Mouse (Mus musculus) liver, postnatal 0 days (tissue): ENCODE measurements around the gene Myh15. TPM values are rescaled to one million over a fixed set of nuclear protein-coding genes. Genes with fewer than 3 reads are reported as not detected.

ENCODE experiments used
- ATAC-seq: fragments of 200-750 bp; cut with Nextera tagmentation; 2 replicates; pipeline ENCODE4 v1.8.0; 2017; ENCODE audit warnings: mild to moderate bottlenecking, moderate library complexity
- DNase-seq: peaks from one replicate; pipeline ENCODE4 v3.0.0-alpha.2; 2016
- H3K27ac ChIP-seq: fragments of 300-500 bp; sonication (generic); 2 replicates; pipeline ENCODE4 v1.5.1; 2014; ENCODE audit warnings: antibody characterized with exemption, moderate library complexity, mild to moderate bottlenecking, low read depth
- H3K27me3 ChIP-seq: fragments of 300-500 bp; sonication (generic); 2 replicates; pipeline ENCODE4 v1.6.1; 2014; ENCODE audit warnings: low read length, control low read depth, mixed read lengths; ENCODE audit not compliant: insufficient read depth
- H3K36me3 ChIP-seq: fragments of 300-500 bp; sonication (generic); replicated peaks from 2 replicates; pipeline ENCODE4 v1.6.1; 2014; ENCODE audit warnings: mild to moderate bottlenecking, control low read depth, low read length, moderate library complexity, mixed read lengths; ENCODE audit not compliant: insufficient read depth
- H3K4me1 ChIP-seq: fragments of 300-500 bp; sonication (generic); 2 replicates; pipeline ENCODE4 v1.6.1; 2014; ENCODE audit warnings: antibody characterized with exemption, mild to moderate bottlenecking, control low read depth; ENCODE audit not compliant: insufficient read depth
- H3K4me2 ChIP-seq: fragments of 300-500 bp; sonication (generic); 2 replicates; pipeline ENCODE4 v1.6.1; 2014; ENCODE audit warnings: low read depth, mild to moderate bottlenecking, low read length, moderate library complexity, mixed read lengths
- H3K4me3 ChIP-seq: fragments of 300-500 bp; sonication (generic); 2 replicates; pipeline ENCODE4 v1.5.1; 2014; ENCODE audit warnings: low read depth, low read length
- H3K9ac ChIP-seq: fragments of 300-500 bp; sonication (generic); replicated peaks from 2 replicates; pipeline ENCODE4 v1.6.1; 2014; ENCODE audit warnings: mild to moderate bottlenecking, moderate library complexity
- H3K9me3 ChIP-seq: fragments of 300-500 bp; sonication (generic); 2 replicates; pipeline ENCODE4 v1.6.1; 2016; ENCODE audit warnings: mild to moderate bottlenecking, control low read depth, low read length, mixed read lengths
- CTCF ChIP-seq: sonication (generic); IDR thresholded peaks from 2 replicates; pipeline ENCODE4 v1.5.1; 2016; ENCODE audit warnings: antibody characterized with exemption, low read depth
- EP300 ChIP-seq: IDR thresholded peaks from 2 replicates; pipeline ENCODE4 v1.6.1; 2016; ENCODE audit warnings: antibody characterized with exemption, low read depth, mild to moderate bottlenecking
- WGBS: fragments of 180-500 bp; shearing (Covaris S2); extraction: QIAGEN DNeasy Blood & Tissue Kit; methylation state at CpG from one replicate; pipeline ENCODE4 v1.1.7; 2014; ENCODE audit not compliant: insufficient replicate concordance; 5-methylcytosine and 5-hydroxymethylcytosine counted together
- polyA plus RNA-seq: library from polyadenylated mRNA; unstranded; fragments of >200 nt; fragmentation: Nextera tagmentation; extraction: Ambion mirVana; gene quantifications from 2 replicates; pipeline ENCODE4 v1.2.1, GENCODE M21; 2015

Gene Myh15
- polyA plus RNA-seq = not detected in 2 replicates

GRCm38 (mm10) chr16:49057186-49057585 lies at the start of gene Myh15:
Gene Myh15 (plus strand): TSS chr16:49057486.
- Histone ChIP-seq H3K4me3 (no peak within 1 kb of the TSS), H3K27me3 (no peaks in the 10 kb centered on the region), H3K4me1 (no peaks in the 10 kb centered on the region), H3K27ac (no peak within 1 kb of the TSS), H3K36me3 (no peaks in the 10 kb centered on the region), H3K4me2 (no peak within 1 kb of the TSS), H3K9ac (no peak within 1 kb of the TSS), H3K9me3 (no peaks in the 10 kb centered on the region)
- TF ChIP-seq CTCF (no peak), EP300 (no peak)
- WGBS = 81% methylated on average over 1 of the region's 1 CpGs
- DNase-seq = no peak
- ATAC-seq = no peak

DNA sequence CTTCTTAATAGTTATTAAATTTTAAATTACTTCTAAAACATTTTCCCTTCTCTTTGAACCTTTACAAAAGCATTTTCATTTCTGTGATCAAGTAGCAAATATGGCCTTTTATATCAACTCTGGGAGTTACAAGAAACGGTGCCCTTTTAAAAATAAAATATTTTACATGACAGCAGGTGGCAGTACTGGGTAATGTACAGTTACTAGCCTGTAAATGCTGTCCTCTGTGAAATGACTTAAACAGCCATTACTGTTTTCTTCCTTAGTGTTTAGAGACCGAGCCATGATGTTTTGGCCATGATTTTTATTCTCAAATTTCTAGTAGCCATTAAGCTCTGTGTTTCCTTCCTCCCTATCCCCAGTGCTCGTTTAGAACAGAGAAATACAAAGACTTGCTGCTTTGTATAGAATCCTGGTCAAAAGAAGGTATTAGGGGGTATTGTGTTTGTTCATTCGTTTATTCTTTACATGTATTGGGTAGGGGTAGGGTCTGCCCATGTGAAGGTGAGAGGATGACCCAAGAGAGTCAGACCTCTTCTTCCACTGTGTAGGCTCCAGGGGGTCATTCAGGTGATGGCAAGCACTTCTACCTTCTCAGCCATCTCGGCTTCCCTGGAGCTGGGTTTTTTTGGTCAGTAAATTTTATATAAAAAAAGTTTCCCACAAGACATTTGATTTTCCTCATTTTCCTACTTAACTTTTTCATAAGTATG lies 40.5 kb upstream of the Myh15 start:
- H3K36me3 ChIP-seq = peaks cover 36% of the 10 kb centered on the region
- no peak overlapping the region for H3K4me3 ChIP-seq
- 80% methylated on average over 5 of the region's 5 CpGs for WGBS
- TF ChIP-seq CTCF = peak; percentile 31; the same call in 1 of the 2 replicates
- TF ChIP-seq EP300 = no peak
- no peaks in the 10 kb centered on the region for H3K9me3 ChIP-seq
- H3K27ac ChIP-seq = no peak overlapping the region
- H3K9ac ChIP-seq = no peak overlapping the region
- no peaks in the 10 kb centered on the region for H3K4me1 ChIP-seq
- DNase-seq (no peak), ATAC-seq (no peak)
- no peak overlapping the region for H3K4me2 ChIP-seq
- H3K27me3 ChIP-seq = no peaks in the 10 kb centered on the region

DNA sequence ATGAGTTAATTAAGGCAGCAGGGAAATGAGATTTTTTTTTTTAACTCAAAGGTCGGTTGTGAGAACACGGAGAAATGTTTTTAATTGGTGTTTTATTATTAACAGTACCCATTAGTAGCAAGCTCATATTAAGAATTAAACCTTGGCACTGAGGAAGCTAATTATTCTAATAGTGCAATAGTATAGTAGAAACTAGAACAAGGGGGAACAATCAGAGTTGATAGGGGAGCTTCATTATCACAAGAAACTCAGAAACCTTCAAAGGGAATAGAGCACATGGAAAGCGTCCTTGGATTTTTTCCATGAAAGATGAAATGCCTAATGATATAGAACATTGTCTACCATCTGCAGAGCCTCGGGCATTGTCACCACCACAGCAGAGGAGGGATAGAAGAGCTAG lies 21.4 kb upstream of the Myh15 start:
- no peaks in the 10 kb centered on the region for H3K27me3 ChIP-seq
- no peak for DNase-seq
- TF ChIP-seq CTCF (no peak), EP300 (no peak)
- H3K4me1 ChIP-seq = no peaks in the 10 kb centered on the region
- 72% methylated on average over 4 of the region's 4 CpGs for WGBS
- no peak overlapping the region for H3K27ac ChIP-seq
- H3K36me3 ChIP-seq = no peaks in the 10 kb centered on the region
- H3K4me3 ChIP-seq = no peak overlapping the region
- no peaks in the 10 kb centered on the region for H3K9me3 ChIP-seq
- no peak overlapping the region for H3K4me2 ChIP-seq
- H3K9ac ChIP-seq = no peak overlapping the region
- ATAC-seq = no peak

DNA sequence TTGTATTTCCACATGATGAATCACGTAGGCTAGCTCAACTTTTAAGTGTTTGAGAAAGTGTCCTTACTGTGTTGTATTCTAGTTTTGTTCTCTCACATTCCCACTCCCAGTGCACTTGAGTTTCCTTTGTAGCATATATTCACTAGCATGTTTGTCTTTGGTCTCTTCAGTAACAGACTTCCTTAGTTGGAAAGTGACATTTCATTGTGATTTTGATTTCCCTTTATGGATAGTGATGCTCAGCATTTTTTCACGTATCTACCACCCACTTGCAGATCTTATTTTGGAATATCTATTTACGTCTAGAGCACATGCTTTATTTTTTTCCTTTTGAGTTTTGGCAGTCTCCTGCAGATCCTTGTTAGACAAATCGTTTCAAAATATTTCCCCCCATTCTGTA lies 19.5 kb upstream of the Myh15 start:
- Histone ChIP-seq H3K4me2 (no peak overlapping the region), H3K4me3 (no peak overlapping the region), H3K27me3 (no peaks in the 10 kb centered on the region), H3K27ac (no peak overlapping the region), H3K9me3 (no peaks in the 10 kb centered on the region), H3K36me3 (no peaks in the 10 kb centered on the region), H3K4me1 (no peaks in the 10 kb centered on the region), H3K9ac (no peak overlapping the region)
- no peak for TF ChIP-seq CTCF
- no peak for TF ChIP-seq EP300
- DNase-seq = no peak
- WGBS = 70% methylated on average over 4 of the region's 4 CpGs
- no peak for ATAC-seq

DNA sequence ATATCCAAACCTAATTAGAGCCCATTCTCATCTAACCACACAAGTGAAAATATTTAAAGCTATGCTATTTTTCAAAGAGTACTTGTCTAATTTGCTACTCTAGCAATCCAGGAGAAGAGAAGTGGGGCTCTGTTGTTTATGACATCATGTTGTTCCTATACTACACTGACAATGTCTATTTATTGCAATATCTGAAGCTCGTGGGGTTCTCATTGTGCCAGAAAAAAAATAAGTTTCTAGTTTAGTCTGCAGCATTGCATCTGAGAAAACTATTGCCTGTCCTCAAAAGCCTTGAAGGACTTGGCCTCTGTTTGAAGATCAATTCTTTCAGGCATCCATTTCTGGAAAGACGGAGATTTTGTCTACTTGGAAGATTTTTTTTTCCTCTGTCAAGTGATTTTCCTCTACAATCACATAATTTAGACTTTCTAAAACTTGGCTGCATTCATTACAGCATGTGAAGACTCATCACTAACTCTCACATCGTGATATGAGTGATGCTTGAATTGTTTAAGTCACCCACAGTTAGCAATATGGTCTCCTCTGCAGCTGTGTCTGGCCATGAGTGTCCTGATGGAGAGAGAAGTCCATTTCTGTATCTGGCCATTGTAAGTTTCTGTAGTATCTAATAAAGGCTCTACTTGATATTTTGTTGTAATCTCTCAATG lies 16.6 kb upstream of the Myh15 start:
- whole genome bisulfite sequencing = 68% methylated on average over 3 of the region's 3 CpGs
- TF ChIP-seq EP300 (no peak), CTCF (no peak)
- Histone ChIP-seq H3K27me3 (no peaks in the 10 kb centered on the region), H3K4me3 (no peak overlapping the region), H3K9ac (no peak overlapping the region), H3K36me3 (no peaks in the 10 kb centered on the region), H3K27ac (no peak overlapping the region), H3K9me3 (no peaks in the 10 kb centered on the region), H3K4me1 (no peaks in the 10 kb centered on the region), H3K4me2 (no peak overlapping the region)
- DNase-seq = no peak
- no peak for ATAC-seq

DNA sequence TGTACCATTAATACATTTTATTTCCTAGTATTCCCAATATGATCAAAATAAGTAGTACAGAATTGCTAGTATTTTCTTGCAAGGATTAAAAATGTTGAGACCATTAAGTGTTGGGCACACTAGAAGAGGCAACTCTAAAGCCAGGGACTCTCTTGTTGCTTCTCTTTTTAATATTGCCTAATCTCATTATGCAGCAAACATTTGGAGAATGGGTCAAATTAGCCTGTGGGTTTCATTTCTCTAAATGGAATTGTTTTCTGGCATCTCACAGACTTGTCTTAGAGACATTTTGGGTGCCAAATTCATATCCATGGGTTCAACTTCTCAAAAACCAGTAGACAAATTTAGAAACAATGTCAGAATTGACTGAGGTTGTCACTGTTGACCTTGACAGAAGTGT lies 8.1 kb upstream of the Myh15 start:
- Histone ChIP-seq H3K9ac (no peak overlapping the region), H3K4me3 (no peak overlapping the region), H3K27ac (no peak overlapping the region), H3K27me3 (no peaks in the 10 kb centered on the region), H3K36me3 (no peaks in the 10 kb centered on the region), H3K9me3 (no peaks in the 10 kb centered on the region), H3K4me2 (no peak overlapping the region), H3K4me1 (no peaks in the 10 kb centered on the region)
- TF ChIP-seq CTCF = no peak
- no peak for TF ChIP-seq EP300
- DNase-seq (no peak), ATAC-seq (no peak)
